Mouse (Mus musculus): ENCODE data around the gene Nubp2.
A peak's percentile ranks its signal among the peaks of the same experiment; 100 is the strongest.

Nubp2 gene

DNA sequence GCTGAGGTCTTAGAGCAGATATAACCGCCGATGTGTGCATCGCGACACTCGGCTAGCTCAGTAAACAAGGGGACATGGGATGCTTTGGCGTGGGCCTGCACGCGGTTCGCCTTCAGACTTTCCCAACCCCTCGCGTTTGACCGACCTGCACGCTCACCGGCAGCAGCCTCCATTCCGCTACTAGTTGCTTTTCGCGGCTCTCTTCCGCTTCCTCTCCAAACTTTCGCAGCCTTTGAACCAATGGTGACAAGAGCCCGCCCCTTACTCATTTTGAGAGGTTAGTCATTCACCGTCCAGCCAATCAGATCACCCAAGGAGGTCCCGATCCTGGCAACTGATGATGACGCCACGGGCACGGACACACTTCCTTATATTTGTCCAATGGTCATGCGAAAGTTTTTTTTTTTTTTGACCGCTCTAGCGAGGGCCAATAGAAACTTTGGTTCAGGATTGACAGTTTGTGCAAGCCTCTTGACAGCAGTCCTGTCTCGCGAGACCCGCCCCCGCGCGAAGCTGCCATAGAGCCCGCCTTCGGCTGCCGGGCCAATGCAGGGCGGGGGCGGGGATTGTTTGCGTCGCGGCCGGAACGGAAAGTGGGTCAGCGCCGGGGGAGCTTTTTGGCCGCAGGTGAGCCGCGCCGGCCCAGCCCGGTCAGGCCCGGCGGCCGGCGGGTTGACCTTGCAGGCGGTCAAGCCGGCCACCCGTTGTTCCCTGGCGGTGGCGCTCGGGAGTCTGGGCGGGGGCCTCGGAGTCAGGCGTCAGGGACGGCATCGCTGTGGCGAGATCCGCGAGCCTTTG is at the start of gene Nubp2, which contains the start of gene Spsb3:
TSS of gene Nubp2 (minus strand) at position 216 of the 798 bp plus-strand sequence.
TSS of gene Spsb3 (plus strand) at position 510 of the 798 bp plus-strand sequence.
- DNase-seq: peak; percentile 98 to 99

- no peak for DNase-seq
These were observed 49.5 kb upstream of the Nubp2 start for GRCm38 (mm10) chr17:24935666-24936065.

- DNase-seq: no peak
These were observed 48.8 kb upstream of the Nubp2 start for GRCm38 (mm10) chr17:24934926-24935325.

DNA sequence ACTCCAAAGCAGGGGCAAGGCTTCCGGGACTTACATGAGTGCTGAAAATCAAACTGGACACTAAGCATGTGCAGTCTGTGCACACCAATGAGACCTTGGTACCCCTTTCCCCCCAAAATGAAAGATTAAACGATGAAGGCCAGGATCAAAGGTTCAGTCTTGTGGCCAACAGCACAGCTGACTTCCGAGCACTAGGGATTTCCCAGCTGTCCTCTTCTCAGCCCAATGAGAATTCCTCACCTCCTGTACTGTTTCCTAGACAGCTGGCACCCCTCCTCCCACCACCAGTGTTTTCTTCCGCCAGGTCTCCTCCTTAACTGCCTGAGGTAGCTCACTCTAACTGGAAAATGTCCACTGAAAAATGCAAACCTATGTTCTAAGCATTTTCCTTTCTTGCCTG is 47.0 kb upstream of the Nubp2 start:
- DNase-seq: no peak

- DNase-seq: no peak
These were observed 46.3 kb upstream of the Nubp2 start for GRCm38 (mm10) chr17:24932431-24932830.

DNA sequence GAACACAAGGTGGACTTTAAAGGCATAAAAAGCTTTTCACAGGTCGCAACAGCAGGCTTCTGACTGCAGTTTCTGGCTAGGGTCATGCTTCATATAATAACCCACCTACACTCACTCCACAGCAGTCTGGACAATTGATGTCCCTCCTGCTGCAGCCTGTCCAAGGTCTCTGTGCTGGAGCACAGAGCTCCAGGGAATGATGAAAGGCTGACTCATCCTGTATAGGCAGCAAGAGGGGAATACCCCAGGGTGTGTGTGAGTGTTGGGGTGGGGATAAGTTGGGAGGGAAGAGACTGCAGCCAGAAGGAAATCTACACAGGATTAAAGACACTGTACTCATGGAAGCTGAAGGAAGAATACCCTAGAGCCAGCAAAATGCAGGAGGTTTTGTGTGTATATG is 43.4 kb upstream of the Nubp2 start:
- no peak for DNase-seq

GRCm38 (mm10) chr17:24923246-24923645 is 37.1 kb upstream of the Nubp2 start:
- DNase-seq: no peak

- DNase-seq: no peak
These were observed 27.8 kb upstream of the Nubp2 start for GRCm38 (mm10) chr17:24913984-24914383.

- DNase-seq: no peak
These were observed 21.4 kb upstream of the Nubp2 start for GRCm38 (mm10) chr17:24907591-24907990.

DNA sequence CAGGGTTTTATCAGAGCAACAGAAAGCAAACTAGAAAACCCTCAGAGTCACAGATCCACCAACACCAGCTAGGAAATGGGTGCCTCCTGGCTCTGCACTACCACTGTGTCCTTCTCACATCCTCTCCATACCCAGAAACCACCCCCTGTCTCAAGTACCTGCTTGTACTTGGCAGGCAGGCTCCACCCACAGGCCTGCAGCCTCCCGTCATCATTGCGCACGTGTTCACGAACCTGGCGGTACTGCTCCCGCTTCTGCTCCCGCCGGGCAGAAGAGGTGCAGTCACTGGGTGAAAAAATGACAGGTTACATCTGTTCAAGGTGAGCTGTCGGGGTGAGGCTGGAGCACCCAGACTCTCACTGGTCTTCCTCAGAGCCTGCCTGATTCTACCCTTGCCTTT is 17.6 kb upstream of the Nubp2 start:
- DNase-seq: no peak

DNA sequence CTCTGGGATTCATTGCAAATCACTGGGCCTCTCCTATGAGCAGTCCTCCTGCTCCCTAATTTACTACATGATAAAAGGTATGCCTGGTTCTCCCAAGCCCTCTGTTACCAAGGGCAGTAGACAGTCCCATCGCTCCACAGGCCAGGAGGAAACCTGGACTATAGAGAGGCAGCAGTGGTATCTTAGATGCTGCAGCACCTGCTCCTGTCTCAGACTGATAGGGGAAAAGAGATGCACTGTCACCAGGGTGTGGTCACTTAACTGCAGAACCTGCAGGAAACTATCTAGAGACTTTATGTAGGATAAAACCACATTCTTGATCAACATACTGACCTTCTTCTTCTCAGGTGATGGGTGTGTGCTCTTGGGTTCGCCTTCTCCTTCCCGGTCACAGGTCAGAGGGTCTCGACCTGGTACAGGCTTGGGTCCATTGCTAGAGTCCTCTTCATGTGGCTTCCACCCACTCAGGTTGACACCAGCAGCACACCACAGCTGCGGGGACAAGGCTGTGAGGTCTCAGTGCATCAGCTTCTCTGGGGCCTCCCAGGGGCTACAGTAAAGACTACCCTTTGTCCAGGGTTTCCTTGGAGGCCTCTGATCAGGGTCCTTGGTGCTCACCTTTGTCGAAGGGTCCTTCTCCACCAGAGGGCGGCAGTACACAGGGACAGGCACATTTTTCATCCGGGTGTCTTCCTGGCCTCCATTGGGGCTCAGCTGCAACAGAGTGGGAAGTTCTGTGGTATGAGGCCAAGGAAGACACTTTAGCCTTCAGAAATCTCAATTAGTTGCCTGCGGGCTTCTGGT is 16.7 kb upstream of the Nubp2 start:
- DNase-seq: no peak

- DNase-seq: no peak
These were observed 16.0 kb upstream of the Nubp2 start for GRCm38 (mm10) chr17:24902124-24902523.

GRCm38 (mm10) chr17:24900014-24900413 is 13.9 kb upstream of the Nubp2 start:
- no peak for DNase-seq

DNA sequence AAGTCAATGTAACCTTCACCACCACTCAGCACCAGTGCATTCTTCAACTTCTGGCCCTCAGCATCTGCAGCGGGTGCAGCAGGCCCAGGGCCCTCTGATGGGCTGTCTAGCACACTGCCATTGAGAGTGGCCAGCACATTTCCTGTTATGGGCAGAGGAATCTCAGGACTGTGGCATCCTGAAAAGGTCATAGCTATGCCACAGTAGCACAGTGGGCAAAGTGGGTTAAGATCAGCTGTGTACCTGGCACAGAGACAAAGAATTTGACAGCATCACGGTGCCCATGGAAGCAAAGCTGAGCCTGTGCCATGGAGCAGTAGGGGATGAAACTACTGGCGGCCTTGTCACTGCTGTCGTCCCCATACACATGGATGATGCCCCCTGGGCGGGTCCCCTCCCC is 13.0 kb upstream of the Nubp2 start:
- DNase-seq: no peak

GRCm38 (mm10) chr17:24898041-24898854 is 12.1 kb upstream of the Nubp2 start:
- DNase-seq: no peak

- DNase-seq: no peak
These were observed 11.5 kb upstream of the Nubp2 start for GRCm38 (mm10) chr17:24897600-24897999.

DNA sequence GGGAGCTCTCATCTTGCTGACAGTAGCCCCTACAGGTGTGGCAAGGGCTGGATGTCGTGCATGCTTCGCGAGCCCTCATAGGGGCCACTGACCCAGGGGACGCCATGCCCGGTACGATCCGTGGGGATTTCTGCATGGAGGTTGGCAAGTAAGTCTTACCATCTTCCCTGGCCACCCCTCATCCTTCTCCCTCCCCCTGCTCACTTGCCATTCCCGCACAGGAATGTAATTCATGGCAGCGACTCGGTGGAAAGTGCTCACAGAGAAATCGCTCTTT is 10.8 kb upstream of the Nubp2 start:
- no peak for DNase-seq

DNA sequence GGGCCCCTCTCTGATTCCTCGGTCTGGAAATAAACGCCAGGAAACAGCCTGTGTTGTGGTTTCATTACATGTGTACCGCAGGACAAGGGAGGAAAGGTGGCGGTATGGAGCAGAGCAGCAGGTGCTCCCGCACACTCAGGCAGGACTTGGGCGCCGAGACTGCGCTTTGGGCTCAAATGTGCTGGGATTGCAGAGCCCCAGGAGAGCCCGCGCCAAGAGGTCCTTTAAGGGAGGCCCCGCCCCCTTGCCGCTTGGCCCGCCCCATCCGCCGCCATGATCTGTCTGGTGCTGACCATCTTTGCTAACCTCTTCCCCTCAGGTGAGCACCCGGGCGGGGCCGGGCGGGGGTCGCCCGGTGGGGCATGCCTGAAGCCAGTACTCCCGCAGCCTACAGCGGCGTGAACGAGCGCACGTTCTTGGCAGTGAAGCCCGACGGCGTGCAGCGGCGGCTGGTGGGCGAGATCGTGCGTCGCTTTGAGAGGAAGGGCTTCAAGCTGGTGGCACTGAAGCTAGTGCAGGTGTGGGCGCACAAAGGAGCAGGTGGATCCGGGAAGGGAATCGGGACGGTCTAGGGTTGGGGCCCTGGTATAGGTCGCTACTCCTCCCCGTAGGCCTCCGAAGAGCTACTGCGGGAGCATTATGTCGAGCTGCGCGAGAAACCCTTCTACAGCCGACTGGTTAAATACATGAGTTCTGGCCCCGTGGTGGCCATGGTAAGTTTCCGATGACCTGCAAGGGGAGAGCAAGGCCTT is 10.3 kb upstream of the Nubp2 start, which contains the start of gene Nme3:
TSS of gene Nme3 (plus strand) at position 260 of the 752 bp plus-strand sequence.
- peak; percentile 75 to 80 for DNase-seq

DNA sequence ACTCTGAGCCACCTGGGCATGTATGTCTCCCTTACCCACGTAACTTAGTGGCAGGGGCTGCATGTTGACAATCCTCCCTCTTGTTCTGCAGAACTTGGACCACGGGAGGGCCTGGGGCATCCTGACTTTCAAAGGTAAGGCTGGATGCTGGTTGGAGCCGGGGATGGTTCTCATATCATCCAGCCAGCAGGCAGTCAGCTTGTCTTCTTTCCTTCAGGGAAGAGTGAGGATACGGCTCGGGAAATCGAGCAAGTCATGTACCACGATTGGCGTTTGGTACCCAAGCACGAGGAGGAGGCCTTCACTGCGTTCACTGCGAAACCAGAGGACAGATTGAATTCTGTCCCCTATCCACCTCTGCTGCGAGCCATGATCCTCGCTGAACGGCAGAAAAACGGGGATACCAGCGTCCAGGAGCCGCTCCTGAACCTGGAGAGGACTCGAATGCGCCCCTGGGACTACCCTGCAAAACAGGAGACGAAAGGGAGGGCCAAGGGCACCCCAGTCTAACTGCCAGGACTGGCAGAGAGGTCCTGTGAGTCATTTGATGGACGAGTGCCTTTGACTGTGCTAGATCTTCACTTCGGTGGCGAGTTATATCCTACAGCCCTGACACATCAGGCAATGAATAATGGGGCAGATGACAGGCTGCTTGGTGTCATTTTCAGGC is 9.6 kb upstream of the Nubp2 start:
- DNase-seq: no peak

DNA sequence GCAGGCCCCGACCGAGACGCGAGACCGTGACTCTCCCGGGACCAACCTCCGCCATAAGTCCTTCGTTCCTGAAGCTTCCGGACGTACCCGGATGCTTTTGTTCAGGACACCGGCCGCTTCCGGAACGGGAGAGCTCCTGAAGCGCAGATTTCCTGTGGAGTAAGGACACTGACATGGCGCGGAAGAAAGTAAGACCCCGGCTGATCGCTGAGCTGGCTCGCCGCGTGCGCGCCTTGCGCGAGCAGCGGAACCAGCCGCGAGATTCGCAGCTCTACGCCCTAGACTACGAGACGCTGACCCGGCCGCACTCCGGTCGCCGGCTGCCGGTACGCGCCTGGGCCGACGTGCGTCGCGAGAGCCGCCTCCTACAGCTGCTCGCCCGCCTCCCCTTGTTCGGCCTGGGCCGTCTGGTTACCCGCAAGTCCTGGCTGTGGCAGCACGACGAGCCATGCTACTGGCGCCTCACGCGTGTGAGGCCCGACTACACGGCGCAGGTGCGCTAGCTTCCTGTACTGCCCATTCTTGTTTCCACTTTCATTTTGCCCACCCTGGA is 8.9 kb upstream of the Nubp2 start, which contains the start of the genes Eme2 and Mrps34:
TSS of gene Eme2 (minus strand) at position 93 of the 553 bp plus-strand sequence.
TSS of gene Mrps34 (plus strand) at position 122 of the 553 bp plus-strand sequence.
- DNase-seq: peak; percentile 84 to 85

Measured in cerebellum, adult 18-20 months (tissue).